Mouse (Mus musculus): Measurements from ENCODE around the gene Zfp879.
A peak's percentile ranks its signal among the peaks of the same experiment; 100 is the strongest.

Zfp879 gene

GRCm38 (mm10) chr11:50841023-50841735 lies at the start of gene Zfp879:
Gene Zfp879, minus strand, starts transcription at chr11:50841552.
- DNase-seq: peak; percentile 94

DNA sequence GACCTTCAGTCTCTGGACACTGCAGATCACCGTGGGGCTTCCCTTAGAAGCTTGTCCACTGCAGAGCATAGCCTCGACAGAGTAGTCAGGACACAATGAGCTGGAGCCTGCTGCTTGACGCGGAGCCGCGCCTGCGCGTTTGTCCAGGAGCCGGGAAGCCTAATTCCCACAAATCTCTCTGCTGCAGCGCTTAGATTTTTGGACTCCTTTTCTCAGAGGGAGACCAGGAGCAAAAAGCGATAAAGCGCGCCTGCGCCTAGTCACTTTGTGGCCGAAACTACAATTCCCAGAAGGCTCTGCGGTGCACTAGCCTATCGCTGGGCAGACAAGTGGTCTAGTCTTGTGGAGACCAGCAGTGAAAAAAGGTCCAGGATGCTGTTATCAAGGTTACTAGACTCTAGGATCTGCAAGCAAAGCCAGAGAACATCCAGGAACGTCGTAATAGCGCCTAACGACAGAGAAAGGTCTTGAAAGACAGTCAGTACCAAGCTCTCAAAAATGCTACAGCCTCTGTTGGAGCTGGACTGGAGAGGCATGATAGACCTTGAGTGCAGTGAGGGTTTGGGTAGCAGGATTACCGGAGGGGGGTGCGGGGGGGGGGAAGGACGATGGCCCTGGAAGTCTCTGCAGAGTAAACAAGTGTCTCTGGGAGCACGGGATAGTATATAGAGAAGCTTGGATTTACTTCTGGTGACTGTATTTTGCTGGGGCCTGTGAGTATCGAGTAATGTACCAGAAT lies 46.2 kb upstream of the Zfp879 start, which contains the start of gene Zfp454:
TSS of gene Zfp454 (minus strand) at position 262 of the 739 bp plus-strand sequence.
- peak; percentile 92 for DNase-seq

DNA sequence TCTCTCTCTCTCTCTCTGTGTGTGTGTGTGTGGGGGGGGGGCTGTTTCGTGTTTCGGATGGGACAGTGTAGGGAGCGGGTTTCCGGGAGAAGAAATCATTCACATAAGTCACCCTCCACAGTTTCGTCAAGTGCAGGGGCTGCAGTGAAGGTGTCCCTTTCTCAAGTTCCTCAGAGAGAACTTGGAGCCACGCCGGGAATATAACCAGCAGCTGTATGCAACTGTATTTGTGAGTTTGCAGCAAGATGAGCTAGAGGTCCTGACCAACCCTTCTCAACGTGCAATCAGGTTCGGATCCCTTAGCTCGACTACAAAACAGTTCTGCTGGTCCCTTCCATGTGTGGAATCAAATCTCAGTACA lies 45.6 kb upstream of the Zfp879 start:
- DNase-seq: peak; percentile 44

- peak; percentile 44 for DNase-seq
Measured at GRCm38 (mm10) chr11:50886231-50886932, 45.0 kb upstream of the Zfp879 start.

DNA sequence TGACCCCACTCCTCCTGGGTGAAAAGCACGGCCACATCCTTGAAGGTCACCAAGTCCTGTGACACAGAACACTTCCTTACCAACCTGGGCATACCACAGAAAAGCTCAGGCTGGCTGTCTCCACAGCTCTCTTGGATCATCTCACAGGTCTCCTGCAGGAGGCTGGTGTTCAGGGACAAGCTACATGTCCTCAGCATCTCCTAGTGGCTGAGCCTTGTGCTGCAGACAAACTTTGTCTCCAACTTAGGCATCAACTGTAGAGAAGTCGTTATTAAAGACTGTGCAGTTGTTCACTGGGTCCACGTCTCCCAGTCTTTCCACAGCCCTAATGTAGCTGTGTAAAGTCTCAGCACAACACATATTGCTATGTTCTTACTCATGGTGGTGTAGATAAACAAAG lies 42.4 kb upstream of the Zfp879 start:
- no peak for DNase-seq

DNA sequence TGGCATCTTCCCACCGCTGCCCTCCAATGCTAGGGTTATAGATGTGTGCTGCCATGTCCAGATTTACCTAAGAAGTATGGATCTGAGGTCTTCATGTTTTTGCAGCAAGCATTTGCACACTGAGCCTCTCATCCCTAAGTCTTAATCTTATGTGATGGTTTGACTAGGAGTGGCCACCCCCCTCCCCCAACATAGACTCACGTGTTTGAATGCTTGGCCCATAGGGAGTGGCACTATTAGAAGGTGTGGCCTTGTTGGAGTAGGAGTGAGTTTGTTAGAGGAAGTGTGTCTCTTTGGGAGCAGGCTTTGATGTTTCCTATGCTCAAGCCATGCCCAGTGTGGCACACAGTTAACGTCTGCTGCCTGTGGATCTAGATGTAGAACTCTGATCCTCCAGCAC lies 37.3 kb upstream of the Zfp879 start:
- DNase-seq: no peak

DNA sequence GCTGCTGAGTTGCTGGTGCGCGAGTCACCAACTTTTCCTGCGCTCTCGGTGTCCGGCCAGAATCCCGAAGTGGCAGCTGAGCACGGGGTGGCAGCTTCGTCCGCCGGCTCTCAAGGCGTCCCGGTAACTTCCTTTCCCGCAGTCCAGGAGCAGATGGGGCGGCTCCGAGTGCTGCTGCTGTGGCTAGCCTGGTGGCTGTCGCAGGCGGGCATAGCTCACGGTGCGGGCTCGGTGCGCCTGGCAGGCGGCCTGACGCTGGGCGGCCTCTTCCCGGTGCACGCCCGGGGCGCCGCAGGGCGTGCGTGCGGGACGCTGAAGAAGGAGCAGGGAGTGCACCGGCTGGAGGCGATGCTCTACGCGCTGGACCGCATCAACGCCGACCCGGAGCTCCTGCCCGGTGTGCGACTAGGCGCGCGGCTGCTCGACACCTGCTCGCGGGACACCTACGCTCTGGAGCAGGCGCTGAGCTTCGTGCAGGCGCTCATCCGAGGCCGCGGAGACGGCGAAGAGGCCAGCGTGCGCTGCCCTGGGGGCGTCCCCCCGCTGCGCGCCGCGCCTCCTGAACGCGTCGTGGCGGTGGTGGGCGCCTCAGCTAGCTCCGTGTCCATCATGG lies 9.7 kb upstream of the Zfp879 start:
- peak; percentile 33 for DNase-seq

DNA sequence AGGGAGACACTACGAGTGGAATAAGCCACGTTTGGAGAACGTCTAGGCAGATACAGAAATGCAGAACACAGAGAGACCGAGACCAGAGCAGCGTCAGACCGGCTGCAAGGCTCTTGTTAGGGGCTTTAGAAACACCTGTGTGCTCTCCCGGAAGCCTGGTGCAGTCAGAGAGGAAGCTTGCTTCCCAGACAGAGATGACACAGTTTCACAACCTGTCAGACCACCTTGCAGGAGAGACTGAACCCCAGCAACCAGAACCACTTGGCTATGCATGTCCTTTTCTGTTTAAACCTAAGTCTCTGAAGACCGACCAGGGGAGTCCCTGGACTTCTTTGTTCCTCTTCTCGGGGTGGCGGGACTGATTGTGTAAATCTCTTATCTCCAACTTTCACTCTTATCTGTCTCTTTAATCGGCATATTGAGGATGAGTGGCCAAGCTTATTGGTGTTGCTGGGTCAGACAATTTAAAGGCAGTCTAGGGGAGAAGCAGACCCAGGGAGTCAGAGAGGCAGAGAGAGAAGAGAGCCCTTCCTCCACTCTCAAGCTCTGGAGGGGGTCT lies 8.9 kb upstream of the Zfp879 start, which contains the start of gene Grm6:
TSS of gene Grm6 (plus strand) at position 509 of the 559 bp plus-strand sequence.
- no peak for DNase-seq

DNA sequence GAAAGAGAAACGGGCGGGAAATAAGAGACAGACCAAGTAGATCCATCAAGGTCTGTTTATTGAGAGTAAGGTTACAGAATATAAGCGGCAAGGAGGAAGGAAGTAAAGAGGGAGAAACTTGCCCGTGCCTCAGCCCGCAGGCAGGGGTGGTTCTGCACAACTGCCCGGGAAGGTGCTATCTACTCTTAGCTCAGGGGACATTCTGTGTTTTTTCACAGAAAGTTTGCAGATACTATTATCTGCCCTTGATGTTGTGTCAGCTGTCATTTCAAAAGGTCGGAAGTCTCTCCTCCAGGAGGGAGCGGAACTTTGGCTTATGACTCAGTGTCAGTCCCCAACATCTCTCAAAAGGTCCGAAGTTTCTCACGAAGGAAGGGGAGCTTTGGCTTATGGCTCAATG lies 8.0 kb upstream of the Zfp879 start:
- no peak for DNase-seq

GRCm38 (mm10) chr11:50848520-50849137 lies 7.3 kb upstream of the Zfp879 start:
- no peak for DNase-seq

GRCm38 (mm10) chr11:50847047-50847446 lies 5.7 kb upstream of the Zfp879 start:
- peak; percentile 22 for DNase-seq

- no peak for DNase-seq
Measured at GRCm38 (mm10) chr11:50845951-50846350, 4.6 kb upstream of the Zfp879 start.

GRCm38 (mm10) chr11:50835727-50836126 lies 5.6 kb downstream of the Zfp879 start:
- no peak for DNase-seq

- DNase-seq: peak; percentile 91
Measured at GRCm38 (mm10) chr11:50827010-50827953, 14.1 kb downstream of the Zfp879 start, which contains the start of gene Zfp354c. Gene Zfp354c, minus strand, starts transcription at chr11:50827724.

DNA sequence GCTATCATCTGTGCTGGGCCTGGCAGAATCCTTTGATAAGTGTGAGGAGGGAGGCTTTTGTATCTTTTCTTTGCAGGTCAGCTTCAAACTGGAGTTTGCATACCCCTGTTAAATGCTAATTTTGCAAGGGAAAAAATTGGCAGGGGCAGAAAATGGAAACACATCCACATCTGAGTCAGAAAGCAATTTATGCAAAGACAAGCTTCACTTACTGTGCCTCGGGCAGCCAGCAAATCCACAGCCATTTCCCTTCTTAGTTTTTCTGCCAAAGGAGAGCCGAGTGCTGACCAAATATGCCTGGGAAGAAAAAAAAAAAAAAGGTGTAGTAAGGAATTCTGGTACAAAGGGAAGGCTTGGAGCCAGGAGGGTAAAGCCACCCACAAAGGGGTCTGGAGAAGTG lies 15.1 kb downstream of the Zfp879 start:
- DNase-seq: no peak

- DNase-seq: no peak
Measured at GRCm38 (mm10) chr11:50814233-50814632, 27.1 kb downstream of the Zfp879 start.

- no peak for DNase-seq
Measured at GRCm38 (mm10) chr11:50798836-50799235, 42.5 kb downstream of the Zfp879 start.

DNA sequence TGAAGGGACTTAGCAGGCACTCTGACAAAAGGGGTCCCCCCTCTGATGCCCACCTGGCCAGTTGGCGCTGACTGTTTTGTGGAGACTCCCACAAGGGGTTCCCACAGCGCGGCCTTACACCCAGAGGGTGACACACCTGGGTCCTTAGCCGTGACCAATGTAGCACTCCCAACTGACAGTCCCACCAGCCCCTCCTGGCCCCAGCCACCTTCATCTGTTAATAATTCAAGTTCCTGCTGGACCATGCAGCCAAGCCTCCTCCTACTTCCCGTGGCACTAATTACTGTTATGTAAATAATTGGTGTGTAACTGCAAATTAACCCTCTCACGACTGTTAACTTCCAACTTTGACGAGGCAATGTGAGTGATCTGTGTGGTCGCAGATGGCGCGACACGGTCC lies 43.7 kb downstream of the Zfp879 start:
- DNase-seq: no peak

All from kidney, postnatal 10 days (tissue).